Mouse (Mus musculus): ENCODE measurements at regions not wholly inside any gene's neighbourhood (a gene's known extent, or its start where the extent isn't known, plus 50 kb on each side); places are given as distances from the start of the nearest gene placed in this dataset.

- H3K27ac ChIP-seq (ENCODE audit: insufficient read depth, low read depth, low read length, poor library complexity, severe bottlenecking): no peak overlapping the region
- in situ Hi-C loops (cut with MboI; ENCODE audit: low sequenced_read_pairs in 2 of 2, unreplicated experiment in 2 of 2): no loop called here
- H3K36me3 ChIP-seq (ENCODE audit: control insufficient read depth, insufficient read depth, low read length, poor library complexity, severe bottlenecking): no peaks in the 10 kb centered on the region
- no peak overlapping the region for H3K9ac ChIP-seq (ENCODE audit: insufficient read depth, low read depth, low read length, poor library complexity, severe bottlenecking)
- no peaks in the 10 kb centered on the region for H3K9me3 ChIP-seq (ENCODE audit: control insufficient read depth, insufficient read depth, low read depth, low read length)
- DNase-seq (ENCODE audit: low read depth, low spot score): no peak
- H3K4me1 ChIP-seq (ENCODE audit: control insufficient read depth in 2 of 2, insufficient read depth in 2 of 2, low read length in 2 of 2, poor library complexity in 1 of 2): no peaks in the 10 kb centered on the region
- H3K4me3 ChIP-seq (ENCODE audit: insufficient read depth in 1 of 2, low read depth in 1 of 2, low read length in 2 of 2, poor library complexity in 1 of 2, severe bottlenecking in 1 of 2): no peak overlapping the region
- TF ChIP-seq CHD2 (IDR thresholded peaks at IDR 0.05; ENCODE audit: low read depth, low read length): no peak
- TF ChIP-seq ZNF384 (IDR thresholded peaks at IDR 0.05; ENCODE audit: low read depth, low read length): no peak
- no peak for TF ChIP-seq HCFC1 (IDR thresholded peaks at IDR 0.05; ENCODE audit: borderline replicate concordance, insufficient read depth, low read length)
- TF ChIP-seq ZC3H11A (IDR thresholded peaks at IDR 0.05; ENCODE audit: borderline replicate concordance, low read depth, low read length): no peak
- TF ChIP-seq MAFK (IDR thresholded peaks at IDR 0.05; ENCODE audit: insufficient read depth, low read depth, low read length): no peak
Observed at GRCm38 (mm10) chr5:43054586-43054985, 178.4 kb upstream of the Cpeb2 start.

GRCm38 (mm10) chr5:43055111-43055710 is 177.8 kb upstream of the Cpeb2 start:
- no peak overlapping the region for H3K9ac ChIP-seq (ENCODE audit: insufficient read depth, low read depth, low read length, poor library complexity, severe bottlenecking)
- DNase-seq (ENCODE audit: low read depth, low spot score): no peak
- no peak overlapping the region for H3K27ac ChIP-seq (ENCODE audit: insufficient read depth, low read depth, low read length, poor library complexity, severe bottlenecking)
- H3K36me3 ChIP-seq (ENCODE audit: control insufficient read depth, insufficient read depth, low read length, poor library complexity, severe bottlenecking): no peaks in the 10 kb centered on the region
- H3K4me3 ChIP-seq (ENCODE audit: insufficient read depth in 1 of 2, low read depth in 1 of 2, low read length in 2 of 2, poor library complexity in 1 of 2, severe bottlenecking in 1 of 2): no peak overlapping the region
- in situ Hi-C loops (cut with MboI; ENCODE audit: low sequenced_read_pairs in 2 of 2, unreplicated experiment in 2 of 2): no loop called here
- no peaks in the 10 kb centered on the region for H3K4me1 ChIP-seq (ENCODE audit: control insufficient read depth in 2 of 2, insufficient read depth in 2 of 2, low read length in 2 of 2, poor library complexity in 1 of 2)
- TF ChIP-seq HCFC1 (IDR thresholded peaks at IDR 0.05; ENCODE audit: borderline replicate concordance, insufficient read depth, low read length): no peak
- TF ChIP-seq CHD2 (IDR thresholded peaks at IDR 0.05; ENCODE audit: low read depth, low read length): no peak
- no peak for TF ChIP-seq ZNF384 (IDR thresholded peaks at IDR 0.05; ENCODE audit: low read depth, low read length)
- TF ChIP-seq ZC3H11A (IDR thresholded peaks at IDR 0.05; ENCODE audit: borderline replicate concordance, low read depth, low read length): no peak
- TF ChIP-seq MAFK (IDR thresholded peaks at IDR 0.05; ENCODE audit: insufficient read depth, low read depth, low read length): no peak
- H3K9me3 ChIP-seq (ENCODE audit: control insufficient read depth, insufficient read depth, low read depth, low read length): no peaks in the 10 kb centered on the region

GRCm38 (mm10) chr5:43056486-43056885 is 176.5 kb upstream of the Cpeb2 start:
- H3K36me3 ChIP-seq (ENCODE audit: control insufficient read depth, insufficient read depth, low read length, poor library complexity, severe bottlenecking): no peaks in the 10 kb centered on the region
- no peak for DNase-seq (ENCODE audit: low read depth, low spot score)
- H3K9ac ChIP-seq (ENCODE audit: insufficient read depth, low read depth, low read length, poor library complexity, severe bottlenecking): no peak overlapping the region
- no peaks in the 10 kb centered on the region for H3K4me1 ChIP-seq (ENCODE audit: control insufficient read depth in 2 of 2, insufficient read depth in 2 of 2, low read length in 2 of 2, poor library complexity in 1 of 2)
- no peak overlapping the region for H3K4me3 ChIP-seq (ENCODE audit: insufficient read depth in 1 of 2, low read depth in 1 of 2, low read length in 2 of 2, poor library complexity in 1 of 2, severe bottlenecking in 1 of 2)
- TF ChIP-seq ZNF384 (IDR thresholded peaks at IDR 0.05; ENCODE audit: low read depth, low read length) (no peak), HCFC1 (IDR thresholded peaks at IDR 0.05; ENCODE audit: borderline replicate concordance, insufficient read depth, low read length) (no peak), ZC3H11A (IDR thresholded peaks at IDR 0.05; ENCODE audit: borderline replicate concordance, low read depth, low read length) (no peak), MAFK (IDR thresholded peaks at IDR 0.05; ENCODE audit: insufficient read depth, low read depth, low read length) (no peak), CHD2 (IDR thresholded peaks at IDR 0.05; ENCODE audit: low read depth, low read length) (no peak)
- in situ Hi-C loops (cut with MboI; ENCODE audit: low sequenced_read_pairs in 2 of 2, unreplicated experiment in 2 of 2): no loop called here
- H3K27ac ChIP-seq (ENCODE audit: insufficient read depth, low read depth, low read length, poor library complexity, severe bottlenecking): no peak overlapping the region
- no peaks in the 10 kb centered on the region for H3K9me3 ChIP-seq (ENCODE audit: control insufficient read depth, insufficient read depth, low read depth, low read length)

GRCm38 (mm10) chr5:43061243-43061642 is 171.7 kb upstream of the Cpeb2 start:
- H3K9me3 ChIP-seq (ENCODE audit: control insufficient read depth, insufficient read depth, low read depth, low read length): no peaks in the 10 kb centered on the region
- in situ Hi-C loops (cut with MboI; ENCODE audit: low sequenced_read_pairs in 2 of 2, unreplicated experiment in 2 of 2): no loop called here
- no peaks in the 10 kb centered on the region for H3K4me1 ChIP-seq (ENCODE audit: control insufficient read depth in 2 of 2, insufficient read depth in 2 of 2, low read length in 2 of 2, poor library complexity in 1 of 2)
- H3K4me3 ChIP-seq (ENCODE audit: insufficient read depth in 1 of 2, low read depth in 1 of 2, low read length in 2 of 2, poor library complexity in 1 of 2, severe bottlenecking in 1 of 2): no peak overlapping the region
- H3K27ac ChIP-seq (ENCODE audit: insufficient read depth, low read depth, low read length, poor library complexity, severe bottlenecking): no peak overlapping the region
- DNase-seq (ENCODE audit: low read depth, low spot score): no peak
- no peaks in the 10 kb centered on the region for H3K36me3 ChIP-seq (ENCODE audit: control insufficient read depth, insufficient read depth, low read length, poor library complexity, severe bottlenecking)
- TF ChIP-seq ZC3H11A (IDR thresholded peaks at IDR 0.05; ENCODE audit: borderline replicate concordance, low read depth, low read length): no peak
- TF ChIP-seq ZNF384 (IDR thresholded peaks at IDR 0.05; ENCODE audit: low read depth, low read length): no peak
- TF ChIP-seq HCFC1 (IDR thresholded peaks at IDR 0.05; ENCODE audit: borderline replicate concordance, insufficient read depth, low read length): no peak
- no peak for TF ChIP-seq MAFK (IDR thresholded peaks at IDR 0.05; ENCODE audit: insufficient read depth, low read depth, low read length)
- no peak for TF ChIP-seq CHD2 (IDR thresholded peaks at IDR 0.05; ENCODE audit: low read depth, low read length)
- no peak overlapping the region for H3K9ac ChIP-seq (ENCODE audit: insufficient read depth, low read depth, low read length, poor library complexity, severe bottlenecking)

All from ES-E14 (cell line).